Mouse (Mus musculus): ENCODE results near the gene Nlrp10.

DNA sequence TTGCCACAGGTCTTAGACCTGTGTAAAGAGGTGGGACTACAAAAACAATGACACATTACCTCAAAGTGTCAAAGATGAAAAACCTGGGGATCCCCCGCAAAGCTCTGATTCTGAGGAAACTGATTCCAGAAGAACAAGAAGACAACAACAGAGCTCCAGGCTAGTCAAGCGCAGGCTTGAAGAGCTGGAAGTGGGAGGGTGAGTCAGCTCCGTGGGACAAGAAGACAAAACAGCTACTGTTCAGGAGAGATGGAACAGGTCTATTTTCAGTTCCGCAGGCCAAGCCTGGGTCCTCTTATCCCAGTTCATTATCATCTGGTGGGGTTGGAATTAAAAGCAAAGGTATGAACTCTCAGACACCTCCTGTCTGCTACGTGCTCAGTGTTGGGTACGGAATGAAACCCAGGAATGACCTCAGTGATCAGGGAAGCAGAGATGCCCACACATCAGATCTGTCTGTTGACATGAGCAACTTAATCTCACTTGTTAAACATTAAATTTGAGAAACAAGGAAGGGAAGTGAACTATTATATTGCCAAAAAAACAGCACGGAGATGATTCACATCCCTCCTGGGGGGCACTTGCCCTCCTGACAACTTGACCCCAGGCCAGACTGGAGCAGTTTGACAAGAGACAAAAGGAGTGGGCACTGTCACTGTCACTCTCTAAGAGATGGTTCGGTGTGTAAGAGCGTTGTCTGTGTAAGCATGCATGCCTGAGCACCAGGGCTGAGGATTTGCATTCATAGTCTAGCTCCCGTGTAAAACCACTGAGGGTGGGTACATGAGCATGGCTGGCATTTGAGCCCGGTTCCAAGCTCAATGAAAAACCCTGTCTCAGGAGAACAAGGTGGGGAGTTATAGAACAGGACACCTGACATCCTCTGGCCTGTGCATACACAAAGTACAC is 1.4 kb downstream of the Nlrp10 start:
- no peak for TF ChIP-seq POLR2A (IDR thresholded peaks at IDR 0.05; ENCODE audit: extremely low read depth, insufficient read depth, low read length)
- TF ChIP-seq CTCF (IDR thresholded peaks at IDR 0.05; ENCODE audit: extremely low read depth, insufficient read depth, low read length) = no peak

Measured in cortical plate, adult 2 months (tissue).